In genomic region chr13:54321011-54321410, GRCm38 (mm10) we compare ENCODE assay signal across 6 mouse cellular contexts.
"Had no signal": no experiment of that assay in that cellular context is flagged by ENCODE, and none has a peak within 500 bp of the region (broad histone marks: within the 10 kb centered on the region; RNA-seq: fewer than 3 reads in every experiment).

No protein-coding gene starts in this region.

- DNase-seq: kidney, adult 9 months; kidney, postnatal 36 days; liver; right cerebral cortex, postnatal 25 days; thymus, adult 18-20 months; thymus, postnatal 14 days had no signal
